Mouse (Mus musculus) c-Kit-negative CD71-positive TER-119-positive erythroid progenitor cells, embryonic 14.5 days (primary cell): Measurements from ENCODE around the gene Gga1.

Experiments
- DNase-seq: peaks from one replicate; pipeline ENCODE4 v3.0.0-alpha.2; 2013; ENCODE audit warnings: low read depth, low spot score

Gga1 gene

DNA sequence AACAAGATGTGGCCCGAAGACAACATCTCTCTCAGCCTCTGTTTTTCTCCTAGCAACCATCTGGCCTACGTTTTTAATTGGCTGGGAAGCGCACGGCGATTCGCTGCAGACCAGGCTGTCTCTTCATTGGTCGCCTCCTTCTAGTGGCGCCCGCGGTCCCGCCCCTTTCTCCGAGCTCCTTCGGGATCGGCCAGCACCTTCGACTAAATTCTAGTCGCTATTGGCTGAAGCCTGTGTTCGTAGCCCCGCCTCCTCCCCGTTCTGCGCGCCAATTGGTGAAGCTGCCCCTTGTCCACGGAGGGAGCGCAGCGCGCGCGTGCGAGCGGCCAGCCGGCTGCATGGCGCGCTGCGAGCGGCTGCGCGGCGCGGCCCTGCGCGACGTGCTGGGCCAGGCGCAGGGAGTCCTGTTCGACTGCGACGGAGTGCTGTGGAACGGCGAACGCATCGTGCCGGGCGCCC, 36.7 kb downstream of the Gga1 start, which contains the start of gene Pdxp:
Gene Pdxp (plus strand): TSS at position 288 of the 459 bp plus-strand sequence.
- peak; percentile 88 for DNase-seq

DNA sequence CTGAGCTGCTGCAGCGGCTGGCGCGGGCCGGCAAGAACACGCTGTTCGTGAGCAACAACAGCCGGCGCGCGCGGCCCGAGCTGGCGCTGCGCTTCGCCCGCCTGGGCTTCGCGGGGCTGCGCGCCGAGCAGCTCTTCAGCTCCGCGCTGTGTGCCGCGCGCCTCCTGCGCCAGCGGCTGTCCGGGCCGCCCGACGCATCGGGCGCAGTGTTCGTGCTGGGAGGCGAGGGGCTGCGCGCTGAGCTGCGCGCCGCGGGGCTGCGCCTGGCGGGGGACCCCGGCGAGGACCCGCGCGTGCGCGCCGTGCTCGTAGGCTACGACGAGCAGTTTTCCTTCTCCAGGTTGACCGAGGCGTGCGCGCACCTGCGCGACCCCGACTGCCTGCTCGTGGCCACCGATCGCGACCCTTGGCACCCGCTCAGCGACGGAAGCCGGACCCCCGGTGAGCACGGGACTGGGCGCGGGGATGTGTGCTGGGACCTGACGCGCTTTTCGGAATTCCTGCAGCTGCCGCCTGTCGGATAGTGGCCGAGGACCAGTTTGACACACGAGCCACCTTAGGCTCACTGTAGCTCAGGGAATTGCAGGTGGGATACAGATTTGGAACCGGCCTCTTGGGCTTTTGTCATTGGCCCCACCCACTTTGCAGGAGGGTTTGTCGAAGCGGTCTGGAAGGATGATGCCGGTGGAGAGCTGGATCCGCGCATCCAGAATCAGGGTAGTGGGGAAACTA, 37.3 kb downstream of the Gga1 start:
- no peak for DNase-seq

DNA sequence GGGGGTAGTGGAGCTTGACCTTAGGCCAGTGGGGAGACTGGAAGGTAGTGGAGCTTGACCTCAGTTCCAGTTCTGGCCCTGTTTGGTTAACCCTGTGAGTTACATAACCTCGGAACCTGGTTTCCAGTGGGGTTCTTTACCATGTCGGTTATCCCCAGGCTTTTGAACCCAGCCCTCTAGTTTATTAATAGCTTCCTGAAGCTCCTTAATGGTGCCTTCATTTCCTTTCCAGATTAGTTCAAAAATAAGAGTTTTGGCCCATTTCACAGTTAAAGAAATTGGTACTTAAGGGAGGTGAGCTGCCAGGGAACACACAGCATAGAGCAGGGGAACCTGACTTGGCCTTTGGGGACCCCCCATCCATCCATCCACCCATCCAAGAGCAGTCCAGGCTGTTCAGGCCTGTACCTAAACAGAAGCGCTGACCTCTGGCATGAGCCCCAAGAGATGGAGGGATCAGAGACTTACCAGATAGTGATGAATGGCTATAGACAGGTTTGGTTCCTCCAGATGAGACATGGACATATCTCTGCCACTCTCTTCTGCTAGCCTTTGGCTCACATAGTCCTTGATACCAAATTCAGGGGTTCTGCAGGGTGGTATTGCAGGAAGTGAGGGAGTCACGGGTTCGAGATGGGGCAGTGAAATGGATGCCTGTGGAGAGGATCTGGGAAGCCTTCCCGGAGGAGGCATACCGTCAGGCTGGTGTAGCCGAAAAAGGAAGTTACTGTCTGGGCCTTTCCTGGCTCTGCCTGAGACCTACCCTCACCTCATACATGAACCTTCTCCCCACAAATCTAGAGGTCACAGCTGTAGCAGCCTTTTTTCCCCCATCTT, 38.1 kb downstream of the Gga1 start:
- DNase-seq: no peak

DNA sequence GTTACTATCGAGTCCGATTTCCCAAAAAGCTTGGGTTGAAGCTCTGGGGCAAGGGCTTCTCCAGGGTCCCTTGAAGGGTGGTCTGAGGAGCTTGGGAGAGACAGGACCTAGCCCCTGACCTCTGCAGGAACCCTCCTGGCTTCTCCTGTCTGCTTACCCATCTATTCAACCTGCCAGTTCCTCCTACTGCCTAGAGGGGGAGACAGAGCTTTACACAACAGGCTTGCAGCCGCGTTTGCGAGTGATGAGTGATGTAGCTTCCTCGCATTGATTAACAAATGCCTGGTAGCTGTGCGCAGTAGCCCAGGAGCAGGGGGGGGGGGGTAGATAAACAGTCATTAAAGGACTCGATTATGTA, 38.6 kb downstream of the Gga1 start:
- peak; percentile 65 for DNase-seq

DNA sequence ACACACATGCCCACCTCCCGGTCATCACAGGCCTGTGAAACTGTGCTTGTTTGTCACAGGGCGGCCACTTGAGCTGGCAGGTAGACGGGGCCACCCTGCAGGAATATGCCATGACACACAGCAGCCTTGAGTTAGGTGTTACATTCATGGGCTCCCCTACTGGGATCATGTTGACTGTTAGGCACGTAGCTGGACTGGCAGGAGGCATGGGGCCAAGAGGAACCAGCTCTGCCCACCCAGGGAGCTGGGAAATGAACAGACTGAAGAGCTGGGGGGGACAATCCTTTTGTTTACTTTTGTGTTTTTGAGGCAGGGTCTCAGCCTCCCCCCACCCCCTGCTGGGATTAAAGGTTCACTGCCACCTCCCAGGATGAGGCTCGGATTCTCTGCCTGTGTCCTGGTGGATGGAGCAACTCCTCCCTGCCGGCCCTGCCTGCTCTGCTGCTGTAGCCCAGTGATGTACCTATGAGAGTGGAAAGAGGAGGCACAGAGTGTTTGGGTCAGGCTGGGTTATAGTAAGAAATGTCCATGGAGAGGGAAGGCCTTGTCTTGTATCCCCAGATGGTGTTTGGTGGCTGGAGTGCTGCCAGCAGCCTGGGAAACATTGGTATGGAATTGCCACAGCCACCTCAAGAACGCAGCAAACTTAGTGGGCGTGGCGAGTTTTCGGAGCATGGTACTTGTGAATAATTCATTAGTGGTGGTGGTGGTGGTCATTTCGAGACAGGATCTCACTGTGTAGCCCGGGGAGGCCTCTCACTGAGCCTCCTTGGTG, 39.2 kb downstream of the Gga1 start:
- no peak for DNase-seq

DNA sequence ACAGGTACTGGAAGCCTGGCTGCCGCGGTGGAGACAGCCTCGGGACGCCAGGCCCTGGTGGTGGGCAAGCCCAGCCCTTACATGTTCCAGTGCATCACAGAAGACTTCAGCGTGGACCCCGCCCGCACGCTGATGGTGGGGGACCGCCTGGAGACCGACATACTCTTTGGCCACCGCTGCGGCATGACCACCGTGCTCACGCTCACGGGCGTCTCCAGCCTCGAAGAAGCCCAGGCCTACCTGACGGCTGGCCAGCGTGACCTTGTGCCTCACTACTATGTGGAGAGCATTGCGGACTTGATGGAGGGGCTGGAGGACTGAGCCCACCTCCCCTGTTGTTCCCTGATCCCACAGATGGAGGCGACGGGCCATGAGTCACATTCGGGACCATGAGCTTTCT, 41.1 kb downstream of the Gga1 start:
- DNase-seq: no peak

DNA sequence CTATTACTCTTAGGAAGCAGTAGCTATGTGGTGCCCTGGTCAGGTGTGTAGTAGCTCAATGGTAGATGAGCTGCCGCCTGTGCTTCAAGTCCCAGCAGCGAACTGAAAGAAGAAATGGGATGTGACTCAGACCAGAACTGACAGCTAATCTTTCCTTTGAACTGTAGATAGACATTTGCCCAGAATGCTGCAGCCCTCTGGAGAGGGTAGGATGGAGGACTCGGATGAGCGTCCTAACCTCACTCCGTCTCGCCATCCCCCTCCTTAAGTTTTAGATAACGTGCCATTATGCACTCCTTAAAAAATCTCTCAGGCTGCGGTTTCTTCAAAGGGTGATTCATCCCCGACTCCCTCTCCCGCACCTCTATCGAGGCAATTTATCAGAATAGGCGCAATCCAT, 42.9 kb downstream of the Gga1 start:
- no peak for DNase-seq

DNA sequence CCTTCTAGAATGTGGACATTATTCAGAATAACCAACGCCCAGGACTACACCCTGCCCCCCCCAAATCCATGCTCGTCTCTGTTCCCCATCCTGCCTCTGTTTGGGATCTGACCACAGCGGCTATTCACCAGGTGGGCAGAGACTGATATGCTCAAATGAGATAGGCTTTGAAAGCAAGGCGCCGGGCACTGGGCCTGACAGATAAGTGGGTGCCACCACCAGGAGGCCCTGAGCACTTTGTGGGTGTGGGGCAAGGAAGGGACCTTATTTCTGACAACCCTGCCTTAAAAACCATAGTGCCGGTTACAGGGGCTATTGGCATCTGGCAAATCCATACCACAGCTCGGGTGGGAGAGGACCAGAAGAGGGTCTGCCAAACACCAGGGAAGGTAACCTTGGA, 45.7 kb downstream of the Gga1 start:
- peak; percentile 76 for DNase-seq

DNA sequence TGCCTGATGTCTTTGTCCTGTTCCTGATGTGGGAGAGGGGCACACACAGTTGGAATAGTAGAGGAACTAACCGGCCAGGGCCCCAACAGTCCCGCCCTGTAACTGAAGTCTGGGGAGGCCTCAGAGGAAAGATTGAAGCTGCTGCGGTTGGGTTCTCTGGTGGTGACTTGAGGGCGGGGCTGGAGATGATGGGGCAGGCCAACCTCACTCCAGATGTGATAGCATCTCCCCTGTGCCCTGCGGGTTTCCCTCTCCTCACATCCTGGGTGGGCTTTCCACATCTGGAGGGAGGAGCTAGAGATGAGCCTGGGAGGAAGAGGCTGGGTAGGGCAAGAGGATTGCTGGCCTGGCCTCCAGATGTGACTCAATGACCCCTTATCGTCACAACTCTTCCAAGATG, 46.6 kb downstream of the Gga1 start:
- peak; percentile 69 for DNase-seq

DNA sequence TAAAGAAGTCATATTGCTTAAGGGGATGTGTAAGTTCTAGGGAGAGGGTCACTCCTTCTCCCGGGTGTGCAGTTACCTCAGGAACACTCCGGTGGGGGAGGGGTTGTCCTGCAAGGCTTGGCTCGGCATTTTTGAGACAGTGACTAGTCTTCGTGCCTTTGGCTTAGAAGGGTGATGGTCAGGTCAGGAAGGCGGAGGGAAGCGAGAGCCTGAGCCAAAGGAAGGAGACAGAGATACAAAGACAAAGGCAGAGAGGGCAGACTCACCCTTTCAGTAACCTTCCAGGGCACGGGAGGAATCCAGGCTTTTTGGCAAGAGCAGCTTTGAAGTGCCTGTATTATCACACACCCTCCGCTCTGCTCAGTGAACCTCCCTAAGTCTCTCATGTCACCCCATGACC, 48.1 kb downstream of the Gga1 start:
- DNase-seq: no peak

DNA sequence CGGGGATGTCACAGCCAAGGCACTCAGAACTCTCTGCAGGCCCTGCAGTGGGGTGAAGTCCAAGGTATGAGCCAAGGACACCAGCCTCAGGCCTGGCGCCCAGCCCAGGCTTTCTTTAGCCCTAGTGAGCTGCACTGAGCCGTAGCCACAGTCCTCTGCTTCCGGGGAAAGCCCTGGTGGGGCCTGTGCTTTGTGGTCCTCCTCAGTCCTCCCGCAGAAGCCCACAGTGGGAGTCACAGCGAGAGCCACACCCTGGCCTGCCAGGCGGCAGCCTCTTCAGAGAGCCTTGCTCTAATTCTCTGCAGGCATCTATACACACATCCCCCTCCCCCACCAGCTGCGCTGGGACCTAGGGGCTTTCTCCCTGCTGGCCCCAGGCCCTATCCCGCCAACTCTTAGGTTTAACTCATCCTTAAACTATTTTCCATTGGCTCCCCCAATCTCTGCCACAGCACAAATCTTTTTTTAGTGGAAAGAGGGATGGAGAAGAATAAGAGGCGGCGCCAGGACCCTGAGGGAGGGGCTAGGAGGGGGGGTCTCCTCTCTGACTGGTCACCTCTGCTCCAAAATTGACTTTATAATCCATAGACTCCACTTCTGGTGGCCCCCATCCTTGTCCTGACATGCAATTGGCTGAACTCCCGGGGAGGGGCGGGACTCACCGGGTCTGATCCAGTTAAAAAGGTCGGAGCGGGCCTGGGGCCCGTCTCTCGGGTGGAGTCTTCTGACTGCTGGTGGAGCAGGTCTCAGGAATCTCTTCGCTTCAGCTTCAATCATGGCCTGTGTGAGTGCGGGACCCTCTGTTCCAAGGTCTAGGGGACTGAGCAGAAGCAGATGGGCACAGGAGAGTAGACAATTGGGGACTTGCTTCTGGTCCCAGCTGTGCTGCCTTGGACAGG, 49.3 kb downstream of the Gga1 start, which contains the start of gene Lgals1:
Gene Lgals1 (plus strand): TSS at position 705 of the 899 bp plus-strand sequence.
- no peak for DNase-seq

DNA sequence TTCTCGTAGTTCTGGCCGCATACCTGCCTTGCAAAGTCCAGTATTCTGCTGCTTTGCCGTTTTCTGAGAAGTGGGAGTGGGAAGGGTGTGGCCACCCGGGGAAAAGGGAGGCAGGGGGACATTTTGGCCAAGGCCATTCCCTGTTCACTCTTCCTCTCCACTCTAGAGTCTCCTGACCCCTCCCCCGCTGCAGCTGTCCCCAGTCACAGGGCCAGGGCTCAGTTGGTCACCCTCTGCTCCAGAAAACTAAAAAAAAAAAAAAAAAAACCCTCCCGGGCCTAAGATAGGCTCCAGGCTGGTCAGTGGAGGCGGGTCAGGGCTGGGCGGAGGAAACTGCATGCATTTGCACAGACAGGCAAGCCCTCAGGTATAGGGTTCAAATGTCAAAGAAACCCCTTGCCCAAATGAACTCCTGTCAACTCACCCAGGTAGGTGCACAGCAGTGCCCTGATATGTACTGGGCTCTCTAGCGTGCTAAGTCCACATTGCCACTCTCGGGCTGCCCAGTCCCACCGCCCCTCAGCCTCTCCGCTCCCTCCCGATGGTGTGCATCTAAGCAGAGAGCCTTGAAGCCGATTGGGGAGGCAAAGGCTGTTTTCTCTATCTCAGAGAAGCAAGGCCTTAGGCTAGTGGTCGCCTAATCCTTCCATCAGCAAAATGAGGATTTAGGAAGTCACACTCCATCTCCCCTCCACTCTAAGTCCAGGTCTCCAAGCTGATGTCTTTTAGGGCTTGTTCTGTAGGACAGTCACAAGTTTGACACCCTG, 50.2 kb downstream of the Gga1 start:
- no peak for DNase-seq

DNA sequence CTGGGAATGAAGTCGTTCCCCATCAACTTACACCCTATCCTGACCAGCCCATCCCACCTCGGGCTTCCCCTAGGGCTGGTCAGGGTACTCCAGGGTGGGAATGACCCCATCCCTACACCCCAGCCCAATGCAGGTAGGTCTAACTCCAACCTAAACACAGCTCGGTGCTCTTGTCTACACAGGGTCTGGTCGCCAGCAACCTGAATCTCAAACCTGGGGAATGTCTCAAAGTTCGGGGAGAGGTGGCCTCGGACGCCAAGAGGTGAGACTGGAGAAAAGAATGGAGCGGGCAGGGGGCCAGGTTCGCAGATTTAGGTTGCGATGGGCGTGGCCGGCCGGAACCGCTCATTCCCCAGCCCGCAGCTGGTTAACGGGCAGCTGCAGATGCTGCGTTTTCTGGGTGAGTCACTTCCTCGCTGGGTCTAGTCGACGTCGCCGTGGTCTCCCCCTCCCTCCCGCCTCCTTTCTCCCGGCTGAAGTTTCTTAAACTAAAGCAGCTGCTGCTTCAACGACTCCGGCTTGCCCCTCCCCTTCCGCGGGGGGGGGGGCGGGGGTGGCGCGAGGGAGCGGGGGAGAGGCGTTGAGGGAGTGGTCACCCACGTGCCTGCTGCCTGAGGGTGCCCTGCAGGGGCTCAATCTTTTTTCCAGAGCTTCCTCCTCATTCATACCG, 50.9 kb downstream of the Gga1 start:
- no peak for DNase-seq

DNA sequence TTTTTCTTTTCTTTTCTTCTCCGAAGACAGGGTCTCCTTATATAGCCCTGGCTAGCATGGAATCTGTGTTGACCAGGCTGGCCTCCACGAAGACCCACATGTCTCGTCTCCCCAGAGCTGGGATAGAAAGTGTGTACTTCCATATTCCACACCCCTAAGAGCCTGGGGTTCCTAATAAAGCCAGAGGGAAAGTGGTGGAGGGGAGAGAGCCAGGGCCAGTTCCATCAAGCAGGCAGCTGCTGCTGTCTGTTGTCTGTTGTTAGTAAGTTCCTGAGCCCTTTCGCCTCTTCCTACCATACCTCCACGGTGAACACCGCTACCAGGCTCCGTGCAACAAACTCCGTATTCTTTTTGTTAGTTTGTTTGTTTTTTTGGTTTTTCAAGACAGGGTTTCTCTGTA, 51.5 kb downstream of the Gga1 start:
- DNase-seq: no peak

DNA sequence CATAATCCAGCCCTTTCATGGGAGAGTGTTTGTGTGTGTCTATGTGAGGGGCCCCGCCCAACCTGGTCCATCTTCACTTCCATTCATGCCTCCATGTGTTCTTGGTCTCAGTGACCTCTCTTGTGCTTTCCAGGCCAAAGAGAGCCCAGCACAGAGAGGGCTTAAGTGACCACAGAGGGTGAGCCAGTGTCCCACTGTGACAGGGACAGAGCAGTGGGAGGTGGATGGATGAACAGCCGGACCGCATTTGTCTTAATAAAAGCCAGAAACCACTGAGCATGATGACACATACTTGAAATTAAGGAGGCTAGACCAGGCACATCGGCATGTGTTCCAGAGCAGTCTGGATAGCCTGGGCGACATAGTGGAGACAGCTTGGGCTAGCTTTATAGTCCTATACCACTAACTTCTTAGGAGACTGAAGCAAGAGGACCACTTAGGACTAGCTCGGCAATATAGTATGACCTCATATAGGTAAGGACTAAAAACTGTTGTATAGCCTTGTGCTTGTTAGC, 53.3 kb downstream of the Gga1 start:
- DNase-seq: no peak

DNA sequence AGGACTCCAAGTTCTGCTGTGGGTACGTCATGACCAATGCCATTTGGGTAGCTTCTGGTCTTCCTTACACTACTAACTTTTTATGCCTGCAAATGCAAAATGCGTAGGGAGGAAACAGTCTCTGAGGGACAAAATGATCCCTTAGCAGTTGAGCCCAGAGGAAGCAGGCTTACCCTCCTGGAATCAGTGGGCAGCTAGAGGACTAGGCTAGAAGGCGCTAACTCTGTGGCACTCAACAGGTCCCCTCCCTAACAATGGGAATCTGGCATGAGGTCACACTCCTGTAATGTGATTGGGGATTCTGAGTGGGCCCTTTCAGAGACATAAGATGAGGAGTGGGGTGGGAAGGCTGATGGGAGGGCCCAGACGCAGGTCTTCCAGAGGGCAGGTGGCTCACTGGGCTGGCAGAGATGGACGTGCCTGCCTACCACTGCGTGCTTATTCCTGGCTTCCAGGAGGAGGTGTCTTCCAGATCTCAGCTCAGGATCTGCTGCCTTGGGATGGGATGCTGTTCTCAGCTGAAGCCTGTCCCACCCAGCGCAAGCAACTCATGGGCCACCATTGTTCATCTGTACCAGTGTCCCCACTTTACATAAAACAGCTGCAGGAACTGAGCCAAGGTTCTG, 53.9 kb downstream of the Gga1 start:
- no peak for DNase-seq

DNA sequence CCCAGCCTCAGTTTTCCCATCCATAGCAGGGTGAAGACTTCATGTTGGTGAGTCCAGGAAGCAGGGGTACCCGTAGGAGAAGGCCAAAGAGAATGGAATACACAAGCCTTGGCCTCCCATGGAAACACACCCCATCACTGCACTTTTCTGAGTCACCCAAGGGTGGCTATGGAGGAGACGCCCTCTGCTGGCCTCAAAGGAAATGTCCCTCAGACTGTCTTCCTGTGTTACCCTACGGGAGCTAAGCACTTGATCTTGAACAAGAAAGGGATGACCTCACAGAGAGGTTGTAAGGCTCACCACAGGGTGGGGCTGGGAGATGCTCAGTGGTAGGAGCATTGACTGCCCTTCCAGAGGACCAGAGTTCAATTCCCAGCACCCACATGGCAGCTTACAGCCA, 54.6 kb downstream of the Gga1 start:
- no peak for DNase-seq

DNA sequence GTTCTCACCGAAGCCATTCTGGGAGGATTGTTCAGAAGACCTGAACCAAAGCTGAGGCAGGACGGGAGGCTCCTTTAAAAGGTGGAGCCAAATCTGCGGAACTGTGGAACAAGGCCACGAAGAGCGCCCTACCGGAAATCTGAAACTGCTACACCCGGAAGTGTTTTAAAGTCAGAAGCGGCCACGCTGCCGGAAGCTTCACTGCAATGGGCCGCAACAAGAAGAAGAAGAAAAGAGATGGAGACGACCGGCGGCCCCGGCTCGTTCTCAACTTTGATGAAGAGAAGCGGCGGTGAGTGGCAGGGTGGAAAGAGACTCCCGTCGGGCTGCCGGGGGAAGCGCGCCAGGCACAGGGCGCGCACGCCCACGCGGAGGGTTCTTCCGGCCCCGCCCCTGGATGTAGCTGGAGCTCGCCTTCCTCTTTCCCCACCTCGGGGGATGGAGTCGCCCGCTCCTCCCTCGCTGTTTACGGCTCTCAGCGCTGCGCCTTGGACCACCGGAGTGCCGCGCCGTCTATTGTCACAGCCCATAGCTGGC, 57.9 kb downstream of the Gga1 start, which contains the start of gene Nol12:
Gene Nol12 (plus strand): TSS at position 150 of the 537 bp plus-strand sequence.
- peak; percentile 77 for DNase-seq

DNA sequence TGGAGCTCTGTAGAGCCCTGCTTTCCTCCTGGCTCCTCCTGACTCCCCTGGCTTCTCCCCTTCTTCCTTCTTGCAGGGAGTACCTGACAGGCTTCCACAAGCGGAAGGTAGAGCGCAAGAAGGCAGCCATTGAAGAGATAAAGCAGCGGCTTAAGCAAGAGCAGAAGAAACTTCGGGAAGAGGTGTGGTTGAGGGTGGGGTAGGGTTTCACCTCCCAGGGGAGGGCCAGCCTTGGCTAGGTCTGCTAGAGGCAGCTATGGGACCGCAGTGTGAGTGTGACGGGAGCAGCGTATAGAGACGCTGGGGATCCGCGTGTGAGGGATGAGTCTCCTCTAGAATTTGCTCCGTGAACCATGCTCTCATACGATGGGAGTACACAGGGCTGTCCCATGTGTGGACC, 59.4 kb downstream of the Gga1 start:
- no peak for DNase-seq
